Mouse (Mus musculus) thymus, adult 2 months (tissue): ENCODE measurements around the gene Clasp1.

Source experiments
- CTCF ChIP-seq: fragments of 200-500 bp; IDR thresholded peaks from 2 replicates; pipeline ENCODE4 v1.5.1; 2012; ENCODE audit warnings: mild to moderate bottlenecking, control low read depth, low read length, moderate library complexity, borderline replicate concordance; ENCODE audit not compliant: control insufficient read depth, poor library complexity, insufficient read depth; ENCODE audit errors: extremely low read depth
- POLR2A ChIP-seq: fragments of 200-500 bp; IDR thresholded peaks from 2 replicates; pipeline ENCODE4 v1.6.1; 2012; ENCODE audit warnings: mild to moderate bottlenecking, low read length, control low read depth, moderate library complexity; ENCODE audit not compliant: control insufficient read depth, poor library complexity, insufficient read depth; ENCODE audit errors: extremely low read depth

GRCm38 (mm10) chr1:118479246-118479645, 90.4 kb downstream of the Clasp1 start:
- no peak for TF ChIP-seq CTCF
- no peak for TF ChIP-seq POLR2A
